Mouse (Mus musculus) myocyte (in vitro differentiated cells): ENCODE data around the gene Olfr152. TPM values are rescaled to one million over a fixed set of nuclear protein-coding genes. Genes with fewer than 3 reads are reported as not detected.

ENCODE experiments used
- H3K27me3 ChIP-seq: one replicate; pipeline ENCODE4 v1.6.1; 2011; ENCODE audit not compliant: control insufficient read depth, insufficient read depth, insufficient read length
- H3K36me3 ChIP-seq: one replicate; pipeline ENCODE4 v1.6.1; 2011; ENCODE audit not compliant: control insufficient read depth, insufficient read depth
- H3K4me2 ChIP-seq: one replicate; pipeline ENCODE4 v1.6.1; 2011; ENCODE audit warnings: low read depth, control low read depth
- H3K4me3 ChIP-seq: one replicate; pipeline ENCODE4 v1.5.1; 2011; ENCODE audit warnings: mild to moderate bottlenecking, control low read depth, moderate library complexity
- H3K79me2 ChIP-seq: one replicate; pipeline ENCODE4 v1.6.1; 2011; ENCODE audit not compliant: control insufficient read depth, insufficient read depth
- H3ac ChIP-seq: one replicate; pipeline ENCODE4 v1.6.1; 2011; ENCODE audit not compliant: control insufficient read depth, insufficient read length
- CEBPB ChIP-seq: IDR thresholded peaks from 2 replicates; pipeline ENCODE4 v1.6.1; 2011; ENCODE audit warnings: mild to moderate bottlenecking, moderate library complexity; ENCODE audit not compliant: poor library complexity, insufficient read depth, severe bottlenecking
- E2F4 ChIP-seq: IDR thresholded peaks from one replicate; pipeline ENCODE4 v1.6.1; 2011; ENCODE audit warnings: mild to moderate bottlenecking, control low read depth, moderate library complexity; ENCODE audit not compliant: insufficient read depth
- MAX ChIP-seq: IDR thresholded peaks from one replicate; pipeline ENCODE4 v1.6.1; 2011; ENCODE audit warnings: low read depth, mild to moderate bottlenecking, control low read depth
- MYOD1 ChIP-seq, 3 experiments: IDR thresholded peaks; one replicate each; pipeline ENCODE4 v1.6.1; 2011; ENCODE audit warnings: control low read depth in 2 of 3, low read depth in 2 of 3, mild to moderate bottlenecking in 2 of 3, moderate library complexity in 1 of 3; ENCODE audit not compliant: insufficient read length in 2 of 3, control insufficient read depth in 1 of 3
- MYOG ChIP-seq, 3 experiments: IDR thresholded peaks; one replicate each; pipeline ENCODE4 v1.6.1; 2011; ENCODE audit warnings: control low read depth in 2 of 3, low read depth in 2 of 3, mild to moderate bottlenecking in 2 of 3; ENCODE audit not compliant: insufficient read length in 2 of 3, control insufficient read depth in 1 of 3, insufficient read depth in 1 of 3
- POLR2A ChIP-seq: IDR thresholded peaks from one replicate; pipeline ENCODE4 v1.6.1; 2011; ENCODE audit warnings: low read depth, mild to moderate bottlenecking, control low read depth, moderate library complexity; ENCODE audit not compliant: insufficient read length
- POLR2AphosphoS2 ChIP-seq: IDR thresholded peaks from one replicate; pipeline ENCODE4 v1.6.1; 2011; ENCODE audit warnings: low read depth, control low read depth; ENCODE audit not compliant: insufficient read length
- REST ChIP-seq: IDR thresholded peaks from one replicate; pipeline ENCODE4 v1.6.1; 2011; ENCODE audit warnings: mild to moderate bottlenecking, control low read depth, moderate library complexity; ENCODE audit not compliant: insufficient read depth, insufficient read length
- SRF ChIP-seq: IDR thresholded peaks from one replicate; pipeline ENCODE4 v1.6.1; 2011; ENCODE audit warnings: low read depth; ENCODE audit not compliant: control insufficient read depth, insufficient read length
- TCF12 ChIP-seq: IDR thresholded peaks from one replicate; pipeline ENCODE4 v1.6.1; 2011; ENCODE audit warnings: mild to moderate bottlenecking, control low read depth; ENCODE audit not compliant: poor library complexity, insufficient read depth, severe bottlenecking
- TCF3 ChIP-seq: IDR thresholded peaks from one replicate; pipeline ENCODE4 v1.6.1; 2011; ENCODE audit warnings: low read depth, control low read depth; ENCODE audit not compliant: insufficient read length
- USF1 ChIP-seq: IDR thresholded peaks from one replicate; pipeline ENCODE4 v1.6.1; 2011; ENCODE audit warnings: low read depth, mild to moderate bottlenecking, control low read depth, moderate library complexity
- polyA plus RNA-seq: library from polyadenylated mRNA; unstranded; fragments of >200 nt; fragmentation: generic; extraction: Trizol; gene quantifications from one replicate; pipeline ENCODE4 v1.2.1, GENCODE M21; 2012; ENCODE audit warnings: missing spikeins

Gene Olfr152
- polyA plus RNA-seq, 1 experiment: not detected

DNA sequence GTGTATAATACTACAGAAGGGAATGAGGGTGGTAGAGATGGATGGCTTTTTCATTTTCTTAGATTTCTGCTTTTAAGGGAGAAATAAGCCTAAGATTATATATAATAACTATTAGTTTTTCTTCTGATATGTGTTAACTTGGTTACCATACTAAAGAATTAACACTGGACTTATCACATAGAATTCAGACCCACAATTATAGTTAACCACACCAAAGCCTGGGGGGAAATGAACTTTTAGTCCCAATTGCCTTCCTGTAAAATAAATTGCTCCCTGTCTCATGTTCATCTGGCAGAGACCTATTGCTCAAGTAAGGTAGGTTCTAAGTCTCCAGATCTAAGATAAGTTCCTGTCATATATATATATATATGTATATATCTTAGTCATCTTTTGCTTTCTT is 21.0 kb downstream of the Olfr152 start, which contains the start of gene Olfr1143:
Olfr1143 (plus strand) TSS at position 301 of the 400 bp plus-strand sequence.
- TF ChIP-seq SRF (no peak), REST (no peak), TCF3 (no peak), POLR2AphosphoS2 (no peak), POLR2A (no peak), USF1 (no peak), MYOD1 (IDR thresholded peaks at IDR 0.05; ENCODE audit: control insufficient read depth in 1 of 3, insufficient read length in 2 of 3, low read depth in 2 of 3) (no peak), MYOG (IDR thresholded peaks at IDR 0.05; ENCODE audit: control insufficient read depth in 1 of 3, insufficient read depth in 1 of 3, insufficient read length in 2 of 3, low read depth in 2 of 3) (no peak), TCF12 (no peak), MAX (no peak), CEBPB (no peak), E2F4 (no peak)
- Histone ChIP-seq H3K36me3 (no peaks in the 10 kb centered on the region), H3K4me2 (no peak within 1 kb of the TSS), H3K27me3 (no peaks in the 10 kb centered on the region), H3K4me3 (no peak within 1 kb of the TSS), H3ac (no peak within 1 kb of the TSS), H3K79me2 (no peaks in the 10 kb centered on the region)

GRCm38 (mm10) chr2:87809522-87809921 is 30.2 kb downstream of the Olfr152 start, which contains the start of gene Olfr1145:
Gene Olfr1145, plus strand, starts transcription at chr2:87809822.
- H3K4me3 ChIP-seq: no peak within 1 kb of the TSS
- H3K79me2 ChIP-seq: no peaks in the 10 kb centered on the region
- H3K27me3 ChIP-seq: no peaks in the 10 kb centered on the region
- H3K4me2 ChIP-seq: no peak within 1 kb of the TSS
- H3K36me3 ChIP-seq: no peaks in the 10 kb centered on the region
- no peak within 1 kb of the TSS for H3ac ChIP-seq
- TF ChIP-seq CEBPB (no peak), MAX (no peak), REST (no peak), MYOG (IDR thresholded peaks at IDR 0.05; ENCODE audit: control insufficient read depth in 1 of 3, insufficient read depth in 1 of 3, insufficient read length in 2 of 3, low read depth in 2 of 3) (no peak), E2F4 (no peak), POLR2AphosphoS2 (no peak), POLR2A (no peak), SRF (no peak), TCF12 (no peak), USF1 (no peak), TCF3 (no peak), MYOD1 (IDR thresholded peaks at IDR 0.05; ENCODE audit: control insufficient read depth in 1 of 3, insufficient read length in 2 of 3, low read depth in 2 of 3) (no peak)

- no peak for TF ChIP-seq CEBPB
- TF ChIP-seq POLR2A: no peak
- TF ChIP-seq POLR2AphosphoS2: no peak
- no peak for TF ChIP-seq SRF
- TF ChIP-seq E2F4: no peak
- no peak for TF ChIP-seq TCF3
- no peak for TF ChIP-seq MAX
- TF ChIP-seq USF1: no peak
- no peak for TF ChIP-seq TCF12
- no peak for TF ChIP-seq MYOD1 (IDR thresholded peaks at IDR 0.05; ENCODE audit: control insufficient read depth in 1 of 3, insufficient read length in 2 of 3, low read depth in 2 of 3)
- TF ChIP-seq MYOG (IDR thresholded peaks at IDR 0.05; ENCODE audit: control insufficient read depth in 1 of 3, insufficient read depth in 1 of 3, insufficient read length in 2 of 3, low read depth in 2 of 3): no peak
- no peak for TF ChIP-seq REST
- no peak within 1 kb of the TSS for H3K4me3 ChIP-seq
Observed at GRCm38 (mm10) chr2:87830233-87830632, 51.0 kb downstream of the Olfr152 start, which contains the start of gene Olfr1148. Gene Olfr1148, plus strand, starts transcription at chr2:87830533.

More at GRCm38 (mm10) chr2:87830233-87830632, 51.0 kb downstream of the Olfr152 start, which contains the start of gene Olfr1148:
- H3ac ChIP-seq: no peak within 1 kb of the TSS
- no peaks in the 10 kb centered on the region for H3K27me3 ChIP-seq
- no peaks in the 10 kb centered on the region for H3K79me2 ChIP-seq
- no peaks in the 10 kb centered on the region for H3K36me3 ChIP-seq
- no peak within 1 kb of the TSS for H3K4me2 ChIP-seq

Other genes starting within 250 kb of the Olfr152 start
- gene Olfr153, start 247.7 kb upstream of the Olfr152 start, polyA plus RNA-seq: not detected
- gene Olfr1128, start 233.9 kb upstream of the Olfr152 start, polyA plus RNA-seq: not detected
- not detected for gene Olfr1129, start 205.6 kb upstream of the Olfr152 start, polyA plus RNA-seq
- gene Olfr1130, start 173.3 kb upstream of the Olfr152 start, polyA plus RNA-seq: not detected
- not detected for gene Olfr1131, start 152.4 kb upstream of the Olfr152 start, polyA plus RNA-seq
- not detected for gene Olfr1132, start 141.9 kb upstream of the Olfr152 start, polyA plus RNA-seq
- gene Olfr1133, start 132.1 kb upstream of the Olfr152 start, polyA plus RNA-seq: not detected
- gene Olfr1134, start 121.0 kb upstream of the Olfr152 start, polyA plus RNA-seq: not detected
- gene Olfr1135, start 105.8 kb upstream of the Olfr152 start, polyA plus RNA-seq: not detected
- not detected for gene Olfr1136, start 85.5 kb upstream of the Olfr152 start, polyA plus RNA-seq
- not detected for gene Olfr1137, start 66.3 kb upstream of the Olfr152 start, polyA plus RNA-seq
- gene Olfr1138, start 39.5 kb upstream of the Olfr152 start, polyA plus RNA-seq: not detected
- gene Olfr1140, start 35.7 kb upstream of the Olfr152 start, polyA plus RNA-seq: not detected
- gene Olfr1141, start 25.5 kb upstream of the Olfr152 start, polyA plus RNA-seq: not detected
- not detected for gene Olfr1143, start 21.1 kb downstream of the Olfr152 start, polyA plus RNA-seq
- not detected for gene Olfr1145, start 30.3 kb downstream of the Olfr152 start, polyA plus RNA-seq
- not detected for gene Olfr1148, start 51.0 kb downstream of the Olfr152 start, polyA plus RNA-seq
- not detected for gene Olfr1150-ps1, start 64.5 kb downstream of the Olfr152 start, polyA plus RNA-seq
- gene Olfr1151, start 76.4 kb downstream of the Olfr152 start, polyA plus RNA-seq: not detected
- not detected for gene Olfr1152, start 87.0 kb downstream of the Olfr152 start, polyA plus RNA-seq
- gene Olfr1153, start 115.5 kb downstream of the Olfr152 start, polyA plus RNA-seq: not detected
- not detected for gene Olfr1154, start 125.7 kb downstream of the Olfr152 start, polyA plus RNA-seq
- gene Olfr1155, start 165.7 kb downstream of the Olfr152 start, polyA plus RNA-seq: not detected
- not detected for gene Olfr1156, start 173.6 kb downstream of the Olfr152 start, polyA plus RNA-seq
- gene Olfr1157, start 188.8 kb downstream of the Olfr152 start, polyA plus RNA-seq: not detected
- gene Olfr74, start 195.2 kb downstream of the Olfr152 start, polyA plus RNA-seq: not detected
- not detected for gene Olfr1158, start 210.6 kb downstream of the Olfr152 start, polyA plus RNA-seq
- gene Olfr1160, start 228.8 kb downstream of the Olfr152 start, polyA plus RNA-seq: not detected
- gene Olfr1161, start 243.3 kb downstream of the Olfr152 start, polyA plus RNA-seq: not detected